Mouse (Mus musculus) C2C12 (cell line): Measurements from ENCODE around the gene Olfr324. TPM values are rescaled to one million over a fixed set of nuclear protein-coding genes. Genes with fewer than 3 reads are reported as not detected.

ENCODE experiments used
- H3K27me3 ChIP-seq: one replicate; pipeline ENCODE4 v1.6.1; 2011; ENCODE audit not compliant: control insufficient read depth, insufficient read depth, insufficient read length
- H3K36me3 ChIP-seq: one replicate; pipeline ENCODE4 v1.6.1; 2011; ENCODE audit not compliant: control insufficient read depth, insufficient read depth
- H3K4me3 ChIP-seq: one replicate; pipeline ENCODE4 v1.5.1; 2011; ENCODE audit warnings: mild to moderate bottlenecking, control low read depth; ENCODE audit not compliant: poor library complexity, insufficient read depth, severe bottlenecking
- H3K79me2 ChIP-seq: one replicate; pipeline ENCODE4 v1.6.1; 2011; ENCODE audit not compliant: control insufficient read depth, insufficient read depth
- H3K79me3 ChIP-seq: one replicate; pipeline ENCODE4 v1.6.1; 2011; ENCODE audit warnings: low read depth, control low read depth
- H3ac ChIP-seq: one replicate; pipeline ENCODE3; 2011; ENCODE audit warnings: low read depth; ENCODE audit not compliant: control insufficient read depth, insufficient read length
- CEBPB ChIP-seq: IDR thresholded peaks from one replicate; pipeline ENCODE4 v1.6.1; 2011; ENCODE audit warnings: low read depth, mild to moderate bottlenecking, control low read depth, moderate library complexity
- CTCF ChIP-seq: IDR thresholded peaks from one replicate; pipeline ENCODE4 v1.5.1; 2011; ENCODE audit not compliant: control insufficient read depth, insufficient read depth, insufficient read length
- FOSL1 ChIP-seq: IDR thresholded peaks from one replicate; pipeline ENCODE4 v1.8.0; 2011; ENCODE audit warnings: mild to moderate bottlenecking, low read length; ENCODE audit not compliant: poor library complexity, insufficient read depth, severe bottlenecking
- MAX ChIP-seq: IDR thresholded peaks from one replicate; pipeline ENCODE4 v1.6.1; 2011; ENCODE audit warnings: mild to moderate bottlenecking, control low read depth
- MYOD1 ChIP-seq: IDR thresholded peaks from one replicate; pipeline ENCODE4 v1.6.1; 2011; ENCODE audit warnings: low read depth; ENCODE audit not compliant: control insufficient read depth, insufficient read length
- MYOG ChIP-seq: IDR thresholded peaks from one replicate; pipeline ENCODE4 v1.6.1; 2011; ENCODE audit not compliant: control insufficient read depth, insufficient read length; ENCODE audit errors: extremely low read depth
- USF1 ChIP-seq: IDR thresholded peaks from one replicate; pipeline ENCODE4 v1.6.1; 2011; ENCODE audit warnings: low read depth, mild to moderate bottlenecking, control low read depth, moderate library complexity
- polyA plus RNA-seq: library from polyadenylated mRNA; unstranded; fragments of >200 nt; fragmentation: generic; extraction: Trizol; gene quantifications from one replicate; pipeline ENCODE4 v1.2.1, GENCODE M21; 2012; ENCODE audit warnings: missing spikeins

Olfr324 gene
- polyA plus RNA-seq, 1 experiment = not detected

DNA sequence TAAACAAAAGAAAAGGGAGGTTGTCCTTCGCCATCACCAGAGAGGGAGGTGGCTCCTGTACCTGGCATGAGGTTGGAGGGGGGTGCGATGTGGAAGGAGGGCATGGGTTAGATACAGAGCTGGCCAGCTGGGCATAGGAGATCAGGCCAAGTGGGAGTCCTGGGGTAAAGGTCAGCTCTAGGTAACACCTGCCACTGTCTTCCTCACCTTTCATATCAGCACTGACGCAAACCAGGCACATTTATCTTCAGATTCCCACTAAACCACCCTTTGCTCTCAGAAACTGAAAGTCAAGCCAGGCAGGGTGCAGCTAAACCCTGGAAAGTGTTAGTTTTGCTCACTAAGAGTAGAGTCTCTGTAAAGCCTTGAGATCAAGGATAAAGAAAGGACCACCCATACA lies 23.5 kb downstream of the Olfr324 start:
- TF ChIP-seq MYOD1 (no peak), FOSL1 (no peak), MAX (no peak), CTCF (no peak), USF1 (no peak), CEBPB (no peak), MYOG (no peak)
- Histone ChIP-seq H3K79me2 (no peaks in the 10 kb centered on the region), H3K79me3 (no peaks in the 10 kb centered on the region)

GRCm38 (mm10) chr11:58618793-58619192 lies 23.9 kb downstream of the Olfr324 start:
- TF ChIP-seq MAX (no peak), MYOD1 (no peak), USF1 (no peak), CEBPB (no peak), CTCF (no peak), FOSL1 (no peak), MYOG (no peak)

More for the DNA sequence above, 23.5 kb downstream of the Olfr324 start:
- no peak overlapping the region for H3ac ChIP-seq
- H3K4me3 ChIP-seq = no peak overlapping the region
- no peaks in the 10 kb centered on the region for H3K27me3 ChIP-seq
- no peaks in the 10 kb centered on the region for H3K36me3 ChIP-seq

GRCm38 (mm10) chr11:58626146-58626545 lies 31.2 kb downstream of the Olfr324 start:
- Histone ChIP-seq H3K27me3 (no peaks in the 10 kb centered on the region), H3K36me3 (no peaks in the 10 kb centered on the region), H3K79me2 (no peaks in the 10 kb centered on the region), H3ac (no peak overlapping the region), H3K4me3 (no peak overlapping the region), H3K79me3 (no peaks in the 10 kb centered on the region)
- no peak for TF ChIP-seq FOSL1
- TF ChIP-seq MYOD1 = no peak
- no peak for TF ChIP-seq MAX
- TF ChIP-seq USF1 = no peak
- no peak for TF ChIP-seq MYOG
- no peak for TF ChIP-seq CEBPB

More at GRCm38 (mm10) chr11:58618793-58619192, 23.9 kb downstream of the Olfr324 start:
- Histone ChIP-seq H3K27me3 (no peaks in the 10 kb centered on the region), H3K4me3 (no peak overlapping the region), H3K79me2 (no peaks in the 10 kb centered on the region), H3K36me3 (no peaks in the 10 kb centered on the region), H3K79me3 (no peaks in the 10 kb centered on the region), H3ac (no peak overlapping the region)

- Histone ChIP-seq H3K79me3 (no peaks in the 10 kb centered on the region), H3K36me3 (no peaks in the 10 kb centered on the region), H3K79me2 (no peaks in the 10 kb centered on the region), H3K4me3 (no peak within 1 kb of the TSS), H3ac (no peak within 1 kb of the TSS), H3K27me3 (no peaks in the 10 kb centered on the region)
- TF ChIP-seq USF1 = no peak
Measured at GRCm38 (mm10) chr11:58630401-58630800, 35.5 kb downstream of the Olfr324 start, which contains the start of gene Olfr323. Olfr323 (minus strand) TSS chr11:58630501.

- H3K27me3 ChIP-seq = no peaks in the 10 kb centered on the region
- no peaks in the 10 kb centered on the region for H3K36me3 ChIP-seq
- H3K4me3 ChIP-seq = no peak overlapping the region
- no peaks in the 10 kb centered on the region for H3K79me3 ChIP-seq
- H3K79me2 ChIP-seq = no peaks in the 10 kb centered on the region
- H3ac ChIP-seq = no peak overlapping the region
- TF ChIP-seq MYOD1 (no peak), CEBPB (no peak), USF1 (no peak), CTCF (no peak), FOSL1 (no peak), MAX (no peak), MYOG (no peak)
Measured at GRCm38 (mm10) chr11:58634878-58635277, 40.0 kb downstream of the Olfr324 start.

DNA sequence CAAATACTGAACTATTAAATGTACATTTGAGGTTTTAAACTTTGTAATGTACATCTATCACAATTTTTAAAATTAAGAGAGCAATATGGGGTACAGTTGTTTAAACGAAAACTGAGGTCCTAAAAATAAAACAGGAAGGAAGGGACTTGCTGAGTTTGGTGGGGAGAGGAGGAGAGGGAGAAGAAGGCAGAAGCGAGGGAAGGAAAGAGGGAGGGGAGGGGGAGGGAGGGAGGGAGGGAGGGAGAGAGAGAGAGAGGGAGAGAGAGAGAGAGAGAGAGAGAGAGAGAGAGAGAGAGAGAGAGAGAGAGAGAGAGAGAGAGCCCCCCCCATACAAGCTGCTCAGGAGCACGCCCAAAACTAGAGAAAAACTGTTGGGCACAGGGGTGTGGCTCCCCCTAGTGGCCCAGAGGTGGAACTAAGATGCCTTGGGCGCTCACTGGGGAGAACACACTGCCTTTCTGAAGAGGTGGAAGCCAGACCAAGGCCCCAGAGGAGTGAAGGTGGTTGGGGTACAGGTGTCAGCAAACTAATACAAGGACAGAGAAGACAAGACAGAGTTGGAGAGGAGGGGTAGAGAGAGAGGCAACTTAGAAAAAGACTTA lies 41.6 kb downstream of the Olfr324 start:
- H3K27me3 ChIP-seq = peaks cover 7% of the 10 kb centered on the region

More for the DNA sequence above, 41.6 kb downstream of the Olfr324 start:
- H3ac ChIP-seq = no peak overlapping the region
- H3K36me3 ChIP-seq = no peaks in the 10 kb centered on the region
- TF ChIP-seq USF1 (no peak), CTCF (no peak), MAX (no peak), FOSL1 (no peak), MYOG (no peak), CEBPB (no peak), MYOD1 (no peak)
- H3K4me3 ChIP-seq = no peak overlapping the region
- no peaks in the 10 kb centered on the region for H3K79me2 ChIP-seq
- no peaks in the 10 kb centered on the region for H3K79me3 ChIP-seq
